Mouse (Mus musculus) thymus, adult 2 months (tissue): ENCODE data around the gene Ccdc180. TPM values are rescaled to one million over a fixed set of nuclear protein-coding genes. Genes with fewer than 3 reads are reported as not detected.

ENCODE experiments used
- DNase-seq: peaks from one replicate; pipeline ENCODE4 v3.0.0; 2021
- H3K27ac ChIP-seq: fragments of 200-500 bp; 2 replicates; pipeline ENCODE4 v1.5.1; 2012; ENCODE audit warnings: low read length, control low read depth; ENCODE audit not compliant: control insufficient read depth, insufficient read depth
- H3K27me3 ChIP-seq: fragments of 200-500 bp; 2 replicates; pipeline ENCODE4 v1.6.1; 2012; ENCODE audit warnings: mild to moderate bottlenecking, low read length, moderate library complexity, mixed read lengths; ENCODE audit not compliant: control insufficient read depth, insufficient read depth
- H3K36me3 ChIP-seq: fragments of 200-500 bp; 2 replicates; pipeline ENCODE4 v1.6.1; 2012; ENCODE audit warnings: mild to moderate bottlenecking, low read length, moderate library complexity; ENCODE audit not compliant: control insufficient read depth, insufficient read depth
- H3K4me1 ChIP-seq: fragments of 200-500 bp; replicated peaks from 2 replicates; pipeline ENCODE4 v1.6.1; 2012; ENCODE audit warnings: low read length; ENCODE audit not compliant: control insufficient read depth, insufficient read depth
- H3K4me3 ChIP-seq: fragments of 200-500 bp; 2 replicates; pipeline ENCODE4 v1.5.1; 2012; ENCODE audit warnings: mild to moderate bottlenecking, low read length, control low read depth, moderate library complexity; ENCODE audit not compliant: control insufficient read depth, insufficient read depth
- CTCF ChIP-seq: fragments of 200-500 bp; IDR thresholded peaks from 2 replicates; pipeline ENCODE4 v1.5.1; 2012; ENCODE audit warnings: mild to moderate bottlenecking, control low read depth, low read length, moderate library complexity, borderline replicate concordance; ENCODE audit not compliant: control insufficient read depth, poor library complexity, insufficient read depth; ENCODE audit errors: extremely low read depth
- POLR2A ChIP-seq: fragments of 200-500 bp; IDR thresholded peaks from 2 replicates; pipeline ENCODE4 v1.6.1; 2012; ENCODE audit warnings: mild to moderate bottlenecking, low read length, control low read depth, moderate library complexity; ENCODE audit not compliant: control insufficient read depth, poor library complexity, insufficient read depth; ENCODE audit errors: extremely low read depth
- WGBS: fragments of 180-500 bp; shearing (Covaris S2); methylation state at CpG from one replicate; pipeline ENCODE4 v1.1.7; 2018; 5-methylcytosine and 5-hydroxymethylcytosine counted together
- polyA plus RNA-seq: library from polyadenylated mRNA; depleted of rRNA; stranded (reverse); fragments of >200 nt; gene quantifications from 2 replicates; pipeline ENCODE4 v1.2.3, GENCODE M21; 2012; rRNA removed

The Ccdc180 gene
- polyA plus RNA-seq, 1 experiment, result 0.05 TPM

GRCm38 (mm10) chr4:45998536-45998935, 108.4 kb downstream of the Ccdc180 start:
- no peaks in the 10 kb centered on the region for H3K36me3 ChIP-seq
- H3K27me3 ChIP-seq, result no peaks in the 10 kb centered on the region
- 95% methylated on average over 4 of the region's 4 CpGs for WGBS
- no peaks in the 10 kb centered on the region for H3K4me1 ChIP-seq
- no peak overlapping the region for H3K27ac ChIP-seq
- TF ChIP-seq POLR2A (no peak), CTCF (no peak)
- no peak overlapping the region for H3K4me3 ChIP-seq
- no peak for DNase-seq

Other genes with a start within 250 kb of the Ccdc180 start
- gene Aldh1b1, start 91.3 kb upstream of the Ccdc180 start, polyA plus RNA-seq, result 9.6 and 11.1 TPM in 2 replicates
- gene Igfbpl1, start 63.4 kb upstream of the Ccdc180 start, polyA plus RNA-seq, result 0.15 and 0.27 TPM in 2 replicates
- gene Stra6l, start 41.6 kb upstream of the Ccdc180 start, polyA plus RNA-seq, result 1.3 and 1.7 TPM in 2 replicates
- 4.3 and 5.0 TPM in 2 replicates for gene Tdrd7, start 75.0 kb downstream of the Ccdc180 start, polyA plus RNA-seq
- 0.92 and 3.6 TPM in 2 replicates for gene Tmod1, start 148.6 kb downstream of the Ccdc180 start, polyA plus RNA-seq
- 53.3 and 56.7 TPM in 2 replicates for gene Ncbp1, start 248.3 kb downstream of the Ccdc180 start, polyA plus RNA-seq
- gene Tstd2, start 248.4 kb downstream of the Ccdc180 start, polyA plus RNA-seq, result 20.3 and 23.8 TPM in 2 replicates